Mouse (Mus musculus): Measurements from ENCODE around the gene Epha4.

DNA sequence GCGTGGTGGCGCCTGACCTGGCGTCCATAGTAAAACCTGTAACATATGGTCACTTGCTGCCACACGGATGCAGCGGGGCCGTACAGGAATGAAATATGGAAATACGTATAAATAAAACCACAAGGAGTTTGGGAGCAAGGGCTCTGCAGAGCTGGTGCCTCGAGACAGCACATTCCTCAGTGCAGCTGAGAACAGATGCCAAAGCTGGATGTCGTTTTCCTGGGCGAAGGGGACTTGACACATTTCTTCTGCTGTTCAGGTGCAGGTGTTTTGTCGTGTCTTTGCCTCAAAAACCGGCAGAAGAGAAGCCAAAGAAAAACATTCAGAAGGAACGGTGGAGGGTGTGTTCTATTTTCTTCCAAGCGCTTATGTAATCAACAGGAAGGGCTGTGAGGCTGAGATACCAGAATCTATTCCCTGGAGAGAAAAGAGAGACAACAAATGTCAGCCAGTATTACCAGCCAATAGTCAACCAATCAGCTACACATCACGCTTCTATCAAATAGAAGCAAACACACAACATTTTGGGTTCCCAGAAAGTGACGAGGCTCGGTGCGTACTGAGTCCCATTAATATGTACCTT, 145.5 kb downstream of the Epha4 start:
- no peak for TF ChIP-seq USF2 (conservative IDR thresholded peaks at IDR 0.05; ENCODE audit: low read depth, low read length)
- TF ChIP-seq EP300 (IDR thresholded peaks at IDR 0.05; ENCODE audit: low read length), result no peak
- no peak for TF ChIP-seq JUND (conservative IDR thresholded peaks at IDR 0.05; ENCODE audit: low read depth, low read length)
- TF ChIP-seq SIN3A (IDR thresholded peaks at IDR 0.05; ENCODE audit: low read length), result no peak
- TF ChIP-seq USF1 (IDR thresholded peaks at IDR 0.05; ENCODE audit: low read depth, low read length), result no peak
- no peak for TF ChIP-seq CTCF (conservative IDR thresholded peaks at IDR 0.05 in 1 of 2, IDR thresholded peaks at IDR 0.05 in 1 of 2; ENCODE audit: low read depth in 2 of 2, low read length in 2 of 2)
